ENCODE assay signal across 11 mouse cellular contexts in the genomic region with DNA sequence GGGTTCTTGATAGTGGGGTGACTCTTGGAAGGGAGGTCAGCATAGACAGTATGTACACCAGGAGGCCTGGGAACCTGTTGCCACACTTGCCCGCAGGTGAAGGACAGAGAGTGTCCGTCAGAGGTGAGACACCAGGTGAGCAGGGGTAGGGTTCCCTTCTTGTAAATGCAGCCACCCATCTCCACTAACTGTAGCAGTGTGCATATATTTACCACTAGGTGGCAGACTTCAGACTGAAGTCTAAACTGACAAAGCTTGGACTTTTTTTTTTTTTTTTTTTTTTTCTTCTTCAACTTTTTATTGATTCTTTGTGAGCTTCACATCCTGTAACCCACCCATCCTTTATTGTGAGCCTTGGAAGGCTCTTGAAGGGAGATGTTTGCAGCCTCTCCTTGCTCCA.
DNase-seq lines count a peak whose midpoint lies in the region; ATAC-seq and TF ChIP-seq lines count a peak whose summit lies in the region.
"Had no signal": no experiment of that assay in that cellular context is flagged by ENCODE, and none has a peak within 500 bp of the region (broad histone marks: within the 10 kb centered on the region; RNA-seq: fewer than 3 reads in every experiment).

No protein-coding gene starts in this region.

- no peak overlapping the region for H3K4me3 ChIP-seq in hindbrain, embryonic 14.5 days (replicated peaks; ENCODE audit: low read length)
- no peak overlapping the region for H3K4me3 ChIP-seq in hindbrain, embryonic 12.5 days
- H3K4me3 ChIP-seq in embryonic facial prominence, embryonic 14.5 days (ENCODE audit: low read depth, low read length): no peak overlapping the region
- no peak overlapping the region for H3K4me3 ChIP-seq in stomach, postnatal 0 days (ENCODE audit: low read depth, low read length)
- H3K4me3 ChIP-seq: embryonic facial prominence, embryonic 13.5 days; myocyte had no signal

- H3K36me3 ChIP-seq in hindbrain, embryonic 14.5 days (replicated peaks; ENCODE audit: control insufficient read depth, insufficient read depth): no peaks in the 10 kb centered on the region
- H3K36me3 ChIP-seq in hindbrain, embryonic 12.5 days: no peaks in the 10 kb centered on the region
- H3K36me3 ChIP-seq in embryonic facial prominence, embryonic 14.5 days (ENCODE audit: control insufficient read depth, insufficient read depth, low read length): no peaks in the 10 kb centered on the region
- no peaks in the 10 kb centered on the region for H3K36me3 ChIP-seq in stomach, postnatal 0 days (ENCODE audit: control insufficient read depth, insufficient read depth, low read length)
- H3K36me3 ChIP-seq: embryonic facial prominence, embryonic 13.5 days had no signal

- no peak overlapping the region for H3K4me2 ChIP-seq in hindbrain, embryonic 14.5 days (replicated peaks)
- no peak overlapping the region for H3K4me2 ChIP-seq in hindbrain, embryonic 12.5 days (replicated peaks)
- H3K4me2 ChIP-seq in embryonic facial prominence, embryonic 14.5 days (ENCODE audit: low read depth, low read length): no peak overlapping the region
- H3K4me2 ChIP-seq in stomach, postnatal 0 days (replicated peaks; ENCODE audit: low read depth): no peak overlapping the region
- H3K4me2 ChIP-seq: embryonic facial prominence, embryonic 13.5 days had no signal

- ATAC-seq in hindbrain, embryonic 14.5 days (ENCODE audit: low FRiP score): no peak
- no peak for ATAC-seq in hindbrain, embryonic 12.5 days (ENCODE audit: low FRiP score)
- no peak for ATAC-seq in embryonic facial prominence, embryonic 14.5 days (ENCODE audit: low read depth)
- no peak for ATAC-seq in stomach, postnatal 0 days (ENCODE audit: low FRiP score, low TSS enrichment)
- ATAC-seq: activated CD4-positive, CD25-positive, alpha-beta regulatory T cell, adult 4 months had no signal

- peak; percentile 65 for DNase-seq in hindbrain, embryonic 14.5 days (ENCODE audit: low spot score)
- DNase-seq in thymus, postnatal 0 days (ENCODE audit: low spot score): peak; percentile 43
- no peak for DNase-seq in thymus, postnatal 25 days
- DNase-seq in embryonic facial prominence, embryonic 14.5 days (ENCODE audit: low spot score): peak; percentile 52
- DNase-seq in stomach, postnatal 0 days (ENCODE audit: low spot score): no peak
- no peak for DNase-seq in urinary bladder, postnatal 4 days (ENCODE audit: low spot score in 2 of 2)
- DNase-seq in ovary, postnatal 10 days (ENCODE audit: low spot score): no peak

- H3K27me3 ChIP-seq in hindbrain, embryonic 14.5 days (ENCODE audit: control insufficient read depth, insufficient read depth, low read length): no peaks in the 10 kb centered on the region
- no peaks in the 10 kb centered on the region; the same call in 1 of the 2 replicates for H3K27me3 ChIP-seq in hindbrain, embryonic 12.5 days
- H3K27me3 ChIP-seq in embryonic facial prominence, embryonic 14.5 days (replicated peaks; ENCODE audit: control insufficient read depth, insufficient read depth, low read length): no peaks in the 10 kb centered on the region
- H3K27me3 ChIP-seq in stomach, postnatal 0 days (ENCODE audit: control insufficient read depth, insufficient read depth, low read length): no peaks in the 10 kb centered on the region
- H3K27me3 ChIP-seq: embryonic facial prominence, embryonic 13.5 days had no signal

- no peaks in the 10 kb centered on the region for H3K4me1 ChIP-seq in hindbrain, embryonic 14.5 days (replicated peaks; ENCODE audit: control insufficient read depth, insufficient read depth, low read length)
- no peaks in the 10 kb centered on the region for H3K4me1 ChIP-seq in hindbrain, embryonic 12.5 days
- no peaks in the 10 kb centered on the region for H3K4me1 ChIP-seq in embryonic facial prominence, embryonic 14.5 days (ENCODE audit: control insufficient read depth, insufficient read depth, low read length)
- no peaks in the 10 kb centered on the region for H3K4me1 ChIP-seq in stomach, postnatal 0 days (replicated peaks; ENCODE audit: control insufficient read depth, insufficient read depth)
- H3K4me1 ChIP-seq: embryonic facial prominence, embryonic 13.5 days had no signal

- peak; percentile 74 for TF ChIP-seq CTCF in stomach, postnatal 0 days (IDR thresholded peaks at IDR 0.05; ENCODE audit: low read depth)

- TF ChIP-seq EP300 in stomach, postnatal 0 days (optimal IDR thresholded peaks at IDR 0.05): no peak

- no peaks in the 10 kb centered on the region for H3K9me3 ChIP-seq in hindbrain, embryonic 14.5 days (ENCODE audit: control insufficient read depth, low read length)
- no peaks in the 10 kb centered on the region for H3K9me3 ChIP-seq in hindbrain, embryonic 12.5 days (replicated peaks)
- H3K9me3 ChIP-seq in embryonic facial prominence, embryonic 14.5 days (ENCODE audit: control insufficient read depth, low read length): no peaks in the 10 kb centered on the region
- H3K9me3 ChIP-seq in stomach, postnatal 0 days (ENCODE audit: control insufficient read depth, low read length): no peaks in the 10 kb centered on the region
- H3K9me3 ChIP-seq: embryonic facial prominence, embryonic 13.5 days had no signal

- no peak overlapping the region for H3K27ac ChIP-seq in hindbrain, embryonic 14.5 days
- H3K27ac ChIP-seq in hindbrain, embryonic 12.5 days: no peak overlapping the region
- H3K27ac ChIP-seq in embryonic facial prominence, embryonic 14.5 days (replicated peaks; ENCODE audit: low read depth, low read length): no peak overlapping the region
- H3K27ac ChIP-seq in stomach, postnatal 0 days (replicated peaks): no peak overlapping the region
- H3K27ac ChIP-seq: embryonic facial prominence, embryonic 13.5 days had no signal

- WGBS in hindbrain, embryonic 14.5 days: 67% methylated on average over 2 of the region's 2 CpGs
- WGBS in hindbrain, embryonic 12.5 days: 67% methylated on average over 2 of the region's 2 CpGs
- 75% methylated on average over 2 of the region's 2 CpGs for WGBS in embryonic facial prominence, embryonic 14.5 days
- WGBS in stomach, postnatal 0 days: 58% methylated on average over 2 of the region's 2 CpGs

- H3K9ac ChIP-seq in hindbrain, embryonic 14.5 days: no peak overlapping the region
- no peak overlapping the region for H3K9ac ChIP-seq in hindbrain, embryonic 12.5 days
- no peak overlapping the region for H3K9ac ChIP-seq in embryonic facial prominence, embryonic 14.5 days (ENCODE audit: low read depth, low read length)
- no peak overlapping the region for H3K9ac ChIP-seq in stomach, postnatal 0 days (ENCODE audit: low read length)
- H3K9ac ChIP-seq: embryonic facial prominence, embryonic 13.5 days had no signal

Comparison
In these comparisons a context has a peak if more than half of its experiments do, and no peak if none do; other contexts are left out.
1. DNase-seq: peak in hindbrain, embryonic 14.5 days (single experiment), thymus, postnatal 0 days (single experiment) and embryonic facial prominence, embryonic 14.5 days (single experiment); none in thymus, postnatal 25 days (single experiment), stomach, postnatal 0 days (single experiment), urinary bladder, postnatal 4 days (0 of 2) and ovary, postnatal 10 days (single experiment).